Mouse (Mus musculus): ENCODE measurements at regions not wholly inside any gene's neighbourhood (a gene's known extent, or its start where the extent isn't known, plus 50 kb on each side); places are given as distances from the start of the nearest gene placed in this dataset.

GRCm38 (mm10) chr15:86899961-86900360 lies 644.1 kb upstream of the Fam19a5 start:
- no peak for DNase-seq (ENCODE audit: low spot score in 2 of 2)

GRCm38 (mm10) chr15:86903006-86903405 lies 641.1 kb upstream of the Fam19a5 start:
- no peak for DNase-seq (ENCODE audit: low spot score in 2 of 2)

GRCm38 (mm10) chr15:86913276-86913675 lies 630.8 kb upstream of the Fam19a5 start:
- no peak for DNase-seq (ENCODE audit: low spot score in 2 of 2)

DNA sequence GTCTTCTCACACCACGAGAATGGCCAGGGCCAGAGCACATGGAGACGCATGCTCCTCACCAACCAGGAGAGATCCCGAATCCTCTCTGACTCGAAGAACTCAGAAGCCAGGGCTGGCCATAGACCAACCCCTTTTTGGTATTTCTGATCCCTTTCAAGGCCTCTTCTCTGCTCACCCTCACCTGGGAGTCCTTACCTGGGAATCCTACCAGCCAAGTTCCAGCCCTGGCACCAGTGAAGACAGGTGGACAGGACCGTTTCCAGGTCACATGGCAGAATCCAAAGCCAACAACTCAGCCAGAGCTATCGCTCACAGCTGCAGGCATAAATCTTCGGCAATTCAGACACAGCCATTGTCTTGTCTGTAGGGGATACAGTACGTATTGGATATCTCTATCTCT lies 626.2 kb upstream of the Fam19a5 start:
- no peak for DNase-seq (ENCODE audit: low spot score in 2 of 2)

DNA sequence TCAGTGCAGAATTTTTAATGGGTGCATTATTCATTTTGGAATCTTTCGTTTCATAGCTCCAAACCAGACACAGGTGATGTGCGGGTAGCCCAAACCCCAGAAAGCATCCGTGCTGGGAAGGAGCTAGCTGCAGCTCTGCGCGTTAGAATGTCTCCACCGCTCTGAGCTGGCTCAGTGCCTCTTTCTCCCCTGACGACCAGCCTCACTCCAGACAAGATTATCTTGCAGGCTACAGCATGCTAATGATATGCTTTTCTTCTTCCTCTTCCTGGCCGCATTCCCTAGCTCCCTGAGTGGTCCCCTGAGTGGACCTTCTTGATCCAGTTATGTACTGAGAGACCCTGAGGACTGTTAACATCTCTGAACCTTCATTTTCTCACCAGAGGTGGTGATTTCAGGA lies 624.4 kb upstream of the Fam19a5 start:
- no peak for DNase-seq (ENCODE audit: low spot score in 2 of 2)

GRCm38 (mm10) chr15:86920185-86920584 lies 623.9 kb upstream of the Fam19a5 start:
- no peak for DNase-seq (ENCODE audit: low spot score in 2 of 2)

DNA sequence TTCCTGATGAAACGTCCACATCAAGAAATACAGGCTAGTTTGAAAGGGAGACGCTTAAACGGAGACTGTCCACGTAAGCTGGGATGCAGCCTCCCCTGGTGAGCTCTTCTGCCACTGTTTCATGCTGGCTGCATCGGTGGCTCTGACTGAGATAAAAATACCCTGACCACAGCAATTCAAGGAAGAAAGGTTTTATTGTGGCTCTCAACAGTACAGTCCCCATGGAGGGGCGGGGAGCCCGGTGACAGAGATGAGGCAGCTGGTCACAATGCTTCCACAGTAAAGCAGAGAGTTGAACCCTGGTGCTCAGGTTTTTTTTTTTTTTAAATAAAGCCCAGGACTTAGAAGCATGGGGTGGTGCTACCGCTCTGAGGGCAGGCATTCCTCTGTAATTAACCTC lies 622.7 kb upstream of the Fam19a5 start:
- no peak for DNase-seq (ENCODE audit: low spot score in 2 of 2)

DNA sequence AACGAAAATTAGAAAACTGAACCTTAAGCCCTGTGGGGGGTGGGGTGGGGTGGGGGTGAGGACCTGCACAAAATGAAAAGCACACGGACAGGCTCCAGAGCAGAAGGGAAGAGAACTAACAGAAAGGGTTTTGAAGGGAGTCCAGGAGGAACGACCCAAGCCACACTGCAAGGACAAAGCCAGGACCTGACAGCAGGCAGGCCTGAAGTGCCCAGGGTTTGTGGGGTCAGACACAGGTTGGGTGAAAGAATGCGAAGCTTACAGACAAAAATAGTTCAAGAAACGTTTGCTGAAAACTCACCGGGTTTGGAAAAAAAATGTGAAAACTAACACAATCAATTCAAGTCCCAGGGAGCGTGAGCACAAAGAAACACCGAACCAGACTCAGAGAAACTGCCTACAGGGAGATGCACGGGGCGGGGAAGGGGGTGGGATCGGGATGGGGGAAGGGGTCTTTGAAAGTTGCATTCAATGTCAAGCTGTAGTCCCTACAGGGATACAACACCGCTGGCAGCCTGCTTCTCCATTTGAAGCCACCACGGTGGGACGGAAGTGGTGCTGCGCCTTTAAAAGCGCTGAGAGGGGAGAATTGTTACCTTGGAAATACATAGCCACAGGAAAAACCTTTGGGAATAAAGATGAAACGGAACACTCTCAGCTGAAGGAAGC lies 618.9 kb upstream of the Fam19a5 start:
- no peak for DNase-seq (ENCODE audit: low spot score in 2 of 2)

DNA sequence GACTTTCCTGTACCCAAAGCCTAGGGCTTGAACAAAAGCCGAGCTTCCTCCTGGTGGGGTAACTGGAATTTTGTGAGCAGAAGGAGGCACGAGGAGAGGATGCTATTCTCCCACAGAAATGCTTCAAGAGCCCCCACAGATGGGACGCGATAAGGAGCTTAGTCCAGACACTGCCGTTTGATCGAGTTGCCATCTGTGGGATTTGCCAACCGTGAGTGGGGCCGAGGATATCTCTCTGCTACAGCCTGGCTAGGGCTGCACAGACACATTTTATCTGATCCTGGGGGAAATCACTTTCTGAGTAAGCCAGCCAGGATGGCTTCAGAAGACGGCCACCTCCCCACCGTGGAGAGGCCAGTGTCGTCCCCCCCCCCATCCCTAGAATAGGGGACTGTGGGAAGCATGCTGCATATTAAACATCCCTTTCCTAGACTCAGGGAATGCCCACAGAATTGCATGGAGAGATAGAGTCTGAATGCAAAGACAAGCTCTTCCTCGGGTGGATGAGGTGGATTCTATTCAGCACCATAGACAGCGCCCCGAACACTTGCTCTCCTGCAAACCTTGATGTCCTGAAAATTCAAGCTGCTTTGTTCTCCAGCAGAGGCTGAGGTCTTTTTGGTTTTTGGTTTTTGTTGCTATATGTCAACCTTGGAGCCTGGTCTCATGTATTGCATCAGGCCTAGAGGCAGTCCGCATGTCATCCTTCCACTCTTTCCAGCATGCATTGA lies 611.6 kb upstream of the Fam19a5 start:
- no peak for DNase-seq (ENCODE audit: low spot score in 2 of 2)

GRCm38 (mm10) chr15:86937364-86937763 lies 606.7 kb upstream of the Fam19a5 start:
- no peak for DNase-seq (ENCODE audit: low spot score in 2 of 2)

DNA sequence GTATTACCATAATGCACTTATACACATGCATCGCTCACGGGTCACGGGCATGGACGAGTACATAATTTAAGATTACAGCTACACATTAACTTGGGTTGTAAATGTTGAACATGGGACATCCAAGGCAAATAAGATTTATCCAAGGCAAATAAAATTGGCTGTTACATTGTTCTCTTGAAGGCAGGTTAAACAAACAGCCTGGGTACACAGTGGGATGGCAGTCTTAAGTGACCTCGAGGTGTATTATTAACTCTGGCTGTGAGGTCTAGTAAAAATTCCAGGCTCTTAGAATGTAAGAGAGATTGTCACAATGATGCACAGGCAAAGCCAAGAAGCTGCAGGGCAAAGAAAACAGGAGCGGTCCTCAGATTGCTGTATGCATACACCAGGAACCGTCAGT lies 599.6 kb upstream of the Fam19a5 start:
- no peak for DNase-seq (ENCODE audit: low spot score in 2 of 2)

DNA sequence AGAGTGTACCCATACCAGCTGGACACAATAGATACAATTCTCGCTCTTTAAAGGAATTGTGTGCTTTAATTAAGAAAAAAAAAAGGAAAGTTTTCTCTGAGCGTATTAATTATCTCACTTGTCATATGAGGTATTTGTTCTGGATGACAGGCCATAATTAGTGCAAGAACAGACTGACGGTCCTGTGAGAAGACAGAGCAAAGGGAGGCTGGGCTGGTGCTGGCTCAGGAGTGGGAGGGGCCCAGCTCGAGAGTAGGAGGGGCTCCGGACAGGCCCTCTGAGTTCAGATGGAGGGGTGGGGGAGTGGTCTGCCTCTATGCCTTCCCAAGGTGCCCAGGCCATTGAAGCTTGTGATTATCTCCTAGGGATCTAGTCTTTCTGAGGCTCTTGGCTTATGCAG lies 591.5 kb upstream of the Fam19a5 start:
- DNase-seq (ENCODE audit: low spot score in 2 of 2) = no peak

DNA sequence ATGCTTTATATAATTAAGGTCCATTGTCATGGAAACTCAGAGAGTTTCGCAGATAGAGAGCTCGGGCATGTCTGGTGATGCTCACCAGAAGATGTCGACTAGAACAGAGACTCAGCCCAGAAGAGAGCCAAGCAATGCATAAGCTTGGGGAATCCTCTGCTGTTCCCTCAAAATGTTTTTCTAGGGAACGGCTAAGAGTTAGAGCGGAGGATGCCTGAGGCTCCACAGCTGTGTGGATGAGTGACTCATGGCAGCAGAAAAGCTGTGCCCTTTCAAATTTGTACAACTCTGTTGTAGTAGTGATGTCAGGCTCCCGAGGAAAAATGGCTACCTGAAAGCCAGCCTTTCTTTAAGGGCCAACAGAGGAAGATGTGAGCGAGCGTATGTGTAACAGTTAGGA lies 586.2 kb upstream of the Fam19a5 start:
- DNase-seq (ENCODE audit: low spot score in 2 of 2) = no peak

- DNase-seq (ENCODE audit: low spot score in 2 of 2) = peak in 1 of 2 experiments; percentile 15
Measured at GRCm38 (mm10) chr15:86962921-86963320, 581.2 kb upstream of the Fam19a5 start.

DNA sequence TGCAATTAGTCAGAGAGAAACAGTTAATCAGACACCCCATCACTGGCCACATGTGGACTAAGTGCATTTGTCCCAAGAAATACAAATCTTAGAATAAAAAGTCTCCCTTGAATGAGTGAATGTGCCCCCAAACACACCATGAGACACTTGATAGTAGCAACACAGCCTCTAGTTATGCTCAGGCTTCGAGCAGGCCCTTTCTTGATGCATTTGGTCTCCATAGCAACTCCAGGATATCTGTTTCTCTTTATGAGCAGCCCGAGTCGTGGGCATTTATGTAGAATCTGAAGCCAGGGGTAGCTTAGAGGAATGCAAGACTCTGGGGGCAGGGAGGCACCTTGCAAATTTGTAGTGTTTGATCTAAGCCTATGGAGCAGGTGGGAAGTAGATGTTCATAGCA lies 580.6 kb upstream of the Fam19a5 start:
- DNase-seq (ENCODE audit: low spot score in 2 of 2) = no peak

DNA sequence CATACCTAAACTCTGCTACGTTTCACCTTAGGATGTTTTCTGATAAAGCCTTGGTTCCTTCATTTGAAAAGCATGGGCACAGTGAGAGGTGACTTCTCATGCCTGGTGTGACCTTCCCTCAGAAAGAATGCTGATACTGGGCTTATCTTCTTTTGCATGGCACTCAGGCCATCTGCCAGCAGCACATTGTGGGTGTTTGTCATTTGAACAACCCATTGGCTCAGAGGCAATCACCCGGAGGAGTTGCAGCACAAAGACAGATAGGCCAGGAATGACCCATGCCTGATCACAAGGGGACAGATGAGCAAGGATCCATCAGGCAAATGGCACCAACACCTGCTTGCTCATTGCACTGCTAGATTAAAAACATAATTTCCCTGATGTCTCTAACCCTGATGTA lies 572.7 kb upstream of the Fam19a5 start:
- DNase-seq (ENCODE audit: low spot score in 2 of 2) = no peak

DNA sequence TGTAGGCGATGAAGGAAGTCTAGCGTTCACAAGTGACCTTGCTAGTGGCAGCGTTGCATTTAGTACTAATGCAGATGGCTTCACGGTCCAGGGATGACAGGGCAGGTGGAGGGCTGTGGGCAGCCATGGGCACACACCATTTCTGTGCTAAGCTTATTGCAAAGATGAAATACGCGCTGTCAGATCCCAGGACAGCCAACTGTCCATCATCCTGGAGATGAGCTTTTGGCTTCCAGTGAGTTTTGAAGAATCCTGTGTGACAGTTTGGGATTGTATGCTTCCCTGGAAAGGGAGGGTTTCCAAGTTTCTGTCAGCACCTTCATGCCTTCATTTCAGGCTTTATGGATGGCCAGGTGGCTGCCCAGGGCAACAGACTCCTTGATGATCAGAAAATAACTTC lies 547.9 kb upstream of the Fam19a5 start:
- DNase-seq (ENCODE audit: low spot score in 2 of 2) = no peak

- DNase-seq (ENCODE audit: low spot score in 2 of 2) = no peak
Measured at GRCm38 (mm10) chr15:87018978-87019377, 525.1 kb upstream of the Fam19a5 start.

- peak; percentile 9 to 18 for DNase-seq (ENCODE audit: low spot score in 2 of 2)
Measured at GRCm38 (mm10) chr15:87045971-87046370, 498.1 kb upstream of the Fam19a5 start.

GRCm38 (mm10) chr15:87054186-87054585 lies 489.9 kb upstream of the Fam19a5 start:
- DNase-seq (ENCODE audit: low spot score in 2 of 2) = peak in 1 of 2 experiments; percentile 11

DNA sequence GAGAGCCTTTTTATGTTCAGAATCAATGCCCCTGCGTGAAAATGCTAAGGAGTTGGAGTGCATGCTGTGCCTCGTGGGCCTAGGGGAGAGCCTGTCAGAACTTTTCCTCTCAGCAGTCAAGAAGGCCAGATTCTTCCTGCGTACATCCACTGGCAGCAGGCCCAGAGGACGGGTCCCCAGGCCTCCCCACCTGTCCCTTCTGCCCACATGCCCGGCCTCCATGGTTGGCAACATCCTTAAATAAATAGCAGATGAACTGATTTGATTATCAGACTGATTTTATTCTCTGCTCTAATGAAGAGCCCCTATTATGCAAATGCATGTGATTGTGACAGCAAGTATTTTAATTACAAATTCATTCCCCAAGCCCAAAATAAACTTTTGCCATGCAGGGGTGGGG lies 479.2 kb upstream of the Fam19a5 start:
- peak; percentile 15 to 37 for DNase-seq (ENCODE audit: low spot score in 2 of 2)

DNA sequence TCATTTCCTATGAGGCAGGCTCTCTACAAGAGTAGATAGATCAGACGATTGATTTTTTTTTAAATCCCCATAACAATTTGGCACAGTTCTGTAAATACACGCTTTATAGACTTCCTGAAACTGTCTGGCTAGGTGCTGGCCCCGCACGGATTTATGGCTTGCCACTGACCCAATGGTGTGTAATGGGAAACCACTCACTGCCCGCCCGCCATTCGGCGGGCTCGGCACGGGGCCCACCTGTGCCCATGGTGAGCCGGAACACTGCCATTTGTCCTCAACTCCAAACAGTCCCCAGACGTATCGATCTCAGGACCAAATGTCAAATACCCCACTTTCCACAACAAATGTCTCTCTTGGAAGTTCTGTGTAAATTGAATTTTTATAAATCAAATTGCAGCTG lies 475.8 kb upstream of the Fam19a5 start:
- no peak for DNase-seq (ENCODE audit: low spot score in 2 of 2)

- DNase-seq (ENCODE audit: low spot score in 2 of 2) = no peak
Measured at GRCm38 (mm10) chr15:87074559-87074958, 469.5 kb upstream of the Fam19a5 start.
